Mouse (Mus musculus): Measurements from ENCODE around the gene Gm2000. TPM values are rescaled to one million over a fixed set of nuclear protein-coding genes. Genes with fewer than 3 reads are reported as not detected.

Gene Gm2000
- total and polyA plus RNA-seq, 3 experiments, result 615 to 2,505 TPM; not detected in 1

DNA sequence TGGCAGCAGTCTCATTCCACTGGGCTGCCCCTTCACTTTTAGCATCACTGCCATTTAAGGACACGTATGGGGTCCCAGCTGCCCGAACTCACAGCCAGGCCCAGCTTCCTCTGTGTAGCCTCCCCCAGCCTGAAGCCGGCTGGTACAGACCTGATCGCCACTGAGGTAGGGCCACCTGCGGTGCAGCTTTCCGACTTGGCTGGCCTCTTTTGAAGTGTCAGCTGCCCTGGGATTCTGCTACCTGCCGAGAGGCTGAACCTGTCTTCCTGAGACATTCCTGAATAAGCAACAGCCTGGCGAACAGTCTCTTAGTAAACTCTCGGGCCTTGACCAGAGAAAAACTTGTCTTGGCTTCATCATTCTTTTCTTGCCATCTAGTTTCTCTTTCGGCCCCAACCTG lies 37.4 kb downstream of the Gm2000 start:
- Histone ChIP-seq H3K36me3 (ENCODE audit: control insufficient read depth in 1 of 2, insufficient read depth in 2 of 2, low read length in 2 of 2) (peaks cover 0 to 12% of the 10 kb centered on the region in 2 experiments; a peak in 2 of 4 replicates), H3K27ac (ENCODE audit: control insufficient read depth, low read depth, low read length) (no peak overlapping the region), H3K9me3 (replicated peaks; ENCODE audit: insufficient read depth, low read length) (no peaks in the 10 kb centered on the region), H3K9ac (ENCODE audit: control insufficient read depth, low read depth, low read length, poor library complexity, severe bottlenecking) (no peak overlapping the region), H3K4me3 (ENCODE audit: control insufficient read depth in 1 of 2, insufficient read depth in 1 of 2, low read depth in 2 of 2, low read length in 2 of 2) (no peak overlapping the region), H3K27me3 (ENCODE audit: control insufficient read depth in 1 of 2, insufficient read depth in 2 of 2, low read length in 2 of 2) (no peaks in the 10 kb centered on the region), H3K4me1 (ENCODE audit: control insufficient read depth in 1 of 2, insufficient read depth in 2 of 2, low read length in 2 of 2) (peaks cover 8 to 9% of the 10 kb centered on the region in 2 experiments), H3K79me2 (ENCODE audit: control insufficient read depth, insufficient read depth, low read length, poor library complexity) (no peaks in the 10 kb centered on the region)
- no peak for TF ChIP-seq UBTF (IDR thresholded peaks at IDR 0.05; ENCODE audit: borderline replicate concordance, insufficient read depth, low read depth, low read length)
- TF ChIP-seq POLR2AphosphoS5 (IDR thresholded peaks at IDR 0.05; ENCODE audit: borderline replicate concordance, low read depth, low read length), result no peak
- no peak for TF ChIP-seq NRF1 (IDR thresholded peaks at IDR 0.05; ENCODE audit: insufficient read depth, low read depth, low read length, poor library complexity, severe bottlenecking)
- TF ChIP-seq RAD21 (IDR thresholded peaks at IDR 0.05; ENCODE audit: low read depth, low read length), result no peak
- TF ChIP-seq CHD2 (IDR thresholded peaks at IDR 0.05; ENCODE audit: low read length), result no peak
- no peak for TF ChIP-seq CTCF (IDR thresholded peaks at IDR 0.05 in 2 of 3, conservative IDR thresholded peaks at IDR 0.05 in 1 of 3; ENCODE audit: control insufficient read depth in 1 of 3, insufficient read depth in 1 of 3, low read depth in 2 of 3, low read length in 3 of 3, poor library complexity in 1 of 3, severe bottlenecking in 1 of 3)
- TF ChIP-seq GATA1 (IDR thresholded peaks at IDR 0.05; ENCODE audit: low read depth, low read length), result no peak
- TF ChIP-seq USF1 (IDR thresholded peaks at IDR 0.05; ENCODE audit: low read depth, low read length), result no peak
- TF ChIP-seq ZMIZ1 (IDR thresholded peaks at IDR 0.05; ENCODE audit: low read depth, low read length), result no peak
- no peak for TF ChIP-seq TCF12 (IDR thresholded peaks at IDR 0.05; ENCODE audit: low read depth, low read length)
- no peak for DNase-seq (ENCODE audit: low read depth, low spot score)

DNA sequence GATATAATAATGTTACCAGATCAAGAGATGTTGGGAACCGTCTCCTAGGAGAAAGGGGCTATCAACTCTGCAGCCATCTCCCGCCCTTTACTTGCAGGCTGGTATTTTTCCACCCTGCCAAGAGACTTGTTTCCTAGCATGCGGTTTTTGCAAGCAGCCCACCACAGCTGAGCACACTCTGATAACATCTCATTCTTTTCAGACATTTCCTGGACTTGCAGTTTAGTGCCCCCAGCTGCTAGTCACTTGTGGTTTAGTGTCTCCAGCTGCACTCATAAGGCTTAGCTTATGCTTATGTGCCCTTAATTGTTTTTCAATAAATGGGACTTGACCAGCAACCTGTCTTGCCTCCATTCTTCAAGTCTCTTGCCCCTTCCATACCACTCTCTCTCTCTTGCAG lies 42.2 kb downstream of the Gm2000 start:
- no peak overlapping the region for H3K9ac ChIP-seq (ENCODE audit: control insufficient read depth, low read depth, low read length, poor library complexity, severe bottlenecking)
- no peaks in the 10 kb centered on the region for H3K27me3 ChIP-seq (ENCODE audit: control insufficient read depth in 1 of 2, insufficient read depth in 2 of 2, low read length in 2 of 2)
- H3K79me2 ChIP-seq (ENCODE audit: control insufficient read depth, insufficient read depth, low read length, poor library complexity), result no peaks in the 10 kb centered on the region
- H3K36me3 ChIP-seq (ENCODE audit: control insufficient read depth in 1 of 2, insufficient read depth in 2 of 2, low read length in 2 of 2), result peaks cover 0 to 17% of the 10 kb centered on the region in 2 experiments; a peak in 2 of 4 replicates
- no peaks in the 10 kb centered on the region for H3K9me3 ChIP-seq (replicated peaks; ENCODE audit: insufficient read depth, low read length)
- peaks cover 13% of the 10 kb centered on the region in 2 experiments for H3K4me1 ChIP-seq (ENCODE audit: control insufficient read depth in 1 of 2, insufficient read depth in 2 of 2, low read length in 2 of 2)
- peak overlapping the region; percentile 37; the same call in 1 of the 2 replicates for H3K27ac ChIP-seq (ENCODE audit: control insufficient read depth, low read depth, low read length)
- H3K4me3 ChIP-seq (ENCODE audit: control insufficient read depth in 1 of 2, insufficient read depth in 1 of 2, low read depth in 2 of 2, low read length in 2 of 2), result peak overlapping the region in 1 of 2 experiments; percentile 28; a peak in 1 of 4 replicates
- peak; percentile 61 for DNase-seq (ENCODE audit: low read depth, low spot score)
- TF ChIP-seq NRF1 (IDR thresholded peaks at IDR 0.05; ENCODE audit: insufficient read depth, low read depth, low read length, poor library complexity, severe bottlenecking) (no peak), POLR2AphosphoS2 (IDR thresholded peaks at IDR 0.05; ENCODE audit: low read length) (no peak), GABPA (IDR thresholded peaks at IDR 0.05; ENCODE audit: low read depth, low read length) (no peak), BHLHE40 (IDR thresholded peaks at IDR 0.05; ENCODE audit: borderline replicate concordance, low read depth, low read length) (no peak), MEF2A (IDR thresholded peaks at IDR 0.05; ENCODE audit: extremely low read depth, insufficient replicate concordance, low read depth, low read length, poor library complexity, severe bottlenecking) (no peak), SIN3A (IDR thresholded peaks at IDR 0.05; ENCODE audit: low read length) (peak; percentile 73), E2F4 (IDR thresholded peaks at IDR 0.05; ENCODE audit: borderline replicate concordance, low read depth, low read length) (no peak), ELF1 (IDR thresholded peaks at IDR 0.05; ENCODE audit: low read depth, low read length) (0 out of 2 replicates have a peak, but pooled peaks have one; percentile 36), ZC3H11A (IDR thresholded peaks at IDR 0.05; ENCODE audit: low read depth, low read length) (no peak), NELFE (IDR thresholded peaks at IDR 0.05; ENCODE audit: low read depth, low read length) (no peak), USF1 (IDR thresholded peaks at IDR 0.05; ENCODE audit: low read depth, low read length) (no peak), MYB (IDR thresholded peaks at IDR 0.05; ENCODE audit: low read depth, low read length) (0 out of 2 replicates have a peak, but pooled peaks have one; percentile 37), MXI1 (IDR thresholded peaks at IDR 0.05; ENCODE audit: low read depth, low read length) (peak; percentile 53; the same call in 1 of the 2 replicates), TBP (IDR thresholded peaks at IDR 0.05; ENCODE audit: low read depth, low read length) (no peak), CHD2 (IDR thresholded peaks at IDR 0.05; ENCODE audit: low read length) (no peak; the same call in 1 of the 2 replicates), ZMIZ1 (IDR thresholded peaks at IDR 0.05; ENCODE audit: low read depth, low read length) (no peak), RAD21 (IDR thresholded peaks at IDR 0.05; ENCODE audit: low read depth, low read length) (no peak; the same call in 1 of the 2 replicates), POLR2AphosphoS5 (IDR thresholded peaks at IDR 0.05; ENCODE audit: borderline replicate concordance, low read depth, low read length) (no peak), GATA1 (IDR thresholded peaks at IDR 0.05; ENCODE audit: low read depth, low read length) (peak; percentile 70), SMC3 (IDR thresholded peaks at IDR 0.05; ENCODE audit: low read depth, low read length) (no peak), USF2 (IDR thresholded peaks at IDR 0.05; ENCODE audit: borderline replicate concordance in 1 of 2, insufficient read depth in 1 of 2, low read depth in 1 of 2, low read length in 2 of 2) (no peak), MAFK (IDR thresholded peaks at IDR 0.05; ENCODE audit: borderline replicate concordance, low read depth, low read length) (no peak), CHD1 (IDR thresholded peaks at IDR 0.05; ENCODE audit: low read depth, low read length) (no peak), MAX (IDR thresholded peaks at IDR 0.05; ENCODE audit: low read length) (0 out of 2 replicates have a peak, but pooled peaks have one; percentile 24), MAZ (IDR thresholded peaks at IDR 0.05; ENCODE audit: low read depth, low read length) (peak; percentile 78; the same call in 1 of the 2 replicates), CTCF (IDR thresholded peaks at IDR 0.05 in 2 of 3, conservative IDR thresholded peaks at IDR 0.05 in 1 of 3; ENCODE audit: control insufficient read depth in 1 of 3, insufficient read depth in 1 of 3, low read depth in 2 of 3, low read length in 3 of 3, poor library complexity in 1 of 3, severe bottlenecking in 1 of 3) (no peak)

Data from MEL (cell line).